Mouse (Mus musculus) forebrain, embryonic 15.5 days (tissue): ENCODE results near the gene Gucd1. TPM values are rescaled to one million over a fixed set of nuclear protein-coding genes. Genes with fewer than 3 reads are reported as not detected.
"Not testable (repeated sequence)": the region's sequence is repeated elsewhere in the genome, so short reads cannot be mapped to it uniquely, and the experiment has no call there.

Experiments
- ATAC-seq: fragments of 200-750 bp; cut with Nextera tagmentation; replicated peaks from 2 replicates; pipeline ENCODE4 v1.8.0; 2017; ENCODE audit warnings: mild to moderate bottlenecking, moderate TSS enrichment, moderate library complexity
- H3K27ac ChIP-seq: fragments of 300-500 bp; sonication (generic); replicated peaks from 2 replicates; pipeline ENCODE4 v1.5.1; 2015; ENCODE audit warnings: mild to moderate bottlenecking, inconsistent platforms
- H3K27me3 ChIP-seq: fragments of 300-500 bp; sonication (generic); 2 replicates; pipeline ENCODE4 v1.6.1; 2015; ENCODE audit warnings: inconsistent platforms
- H3K36me3 ChIP-seq: fragments of 300-500 bp; sonication (generic); 2 replicates; pipeline ENCODE4 v1.6.1; 2015; ENCODE audit warnings: mild to moderate bottlenecking, inconsistent platforms
- H3K4me1 ChIP-seq: fragments of 300-500 bp; sonication (generic); 2 replicates; pipeline ENCODE4 v1.6.1; 2015; ENCODE audit warnings: inconsistent platforms
- H3K4me2 ChIP-seq: fragments of 300-500 bp; sonication (generic); replicated peaks from 2 replicates; pipeline ENCODE4 v1.6.1; 2015; ENCODE audit warnings: mild to moderate bottlenecking, inconsistent platforms
- H3K4me3 ChIP-seq: fragments of 300-500 bp; sonication (generic); 2 replicates; pipeline ENCODE4 v1.5.1; 2015; ENCODE audit warnings: mild to moderate bottlenecking, inconsistent platforms
- H3K9ac ChIP-seq: fragments of 300-500 bp; sonication (generic); replicated peaks from 2 replicates; pipeline ENCODE4 v1.6.1; 2015; ENCODE audit warnings: mild to moderate bottlenecking, inconsistent platforms
- H3K9me3 ChIP-seq: fragments of 300-500 bp; sonication (generic); 2 replicates; pipeline ENCODE4 v1.6.1; 2016; ENCODE audit warnings: inconsistent platforms
- WGBS: fragments of 180-500 bp; shearing (Covaris S2); methylation state at CpG from one replicate; pipeline ENCODE4 v1.1.7; 2015; ENCODE audit warnings: mixed read lengths; 5-methylcytosine and 5-hydroxymethylcytosine counted together
- polyA plus RNA-seq: library from polyadenylated mRNA; unstranded; fragments of >200 nt; fragmentation: Nextera tagmentation; extraction: Ambion mirVana; gene quantifications from 2 replicates; pipeline ENCODE4 v1.2.1, GENCODE M21; 2015

Gene Gucd1
- polyA plus RNA-seq, 1 experiment from 2014 or later, result 20.1 TPM

- Histone ChIP-seq H3K4me2 (no peak overlapping the region), H3K4me3 (no peak overlapping the region), H3K4me1 (peaks cover 14% of the 10 kb centered on the region), H3K9me3 (no peaks in the 10 kb centered on the region), H3K36me3 (peaks cover 30% of the 10 kb centered on the region), H3K27ac (no peak overlapping the region), H3K27me3 (no peaks in the 10 kb centered on the region), H3K9ac (no peak overlapping the region)
- ATAC-seq, result no peak
- 92% methylated on average over 8 of the region's 8 CpGs for whole genome bisulfite sequencing
Measured at GRCm38 (mm10) chr10:75513306-75514067, 4.3 kb downstream of the Gucd1 start.

- Histone ChIP-seq H3K9me3 (no peaks in the 10 kb centered on the region), H3K4me1 (peaks cover 13% of the 10 kb centered on the region), H3K27me3 (no peaks in the 10 kb centered on the region), H3K27ac (no peak overlapping the region), H3K4me2 (no peak overlapping the region), H3K36me3 (peaks cover 37% of the 10 kb centered on the region), H3K9ac (no peak overlapping the region), H3K4me3 (no peak overlapping the region)
- no peak for ATAC-seq
- WGBS, result 93% methylated on average over 7 of the region's 7 CpGs
Measured at GRCm38 (mm10) chr10:75512796-75513195, 5.0 kb downstream of the Gucd1 start.

- Histone ChIP-seq H3K27me3 (no peaks in the 10 kb centered on the region), H3K4me2 (no peak overlapping the region), H3K4me1 (peaks cover 13% of the 10 kb centered on the region), H3K4me3 (no peak overlapping the region), H3K9me3 (no peaks in the 10 kb centered on the region), H3K9ac (no peak overlapping the region), H3K36me3 (peaks cover 45% of the 10 kb centered on the region), H3K27ac (no peak overlapping the region)
- ATAC-seq, result no peak
- WGBS, result 93% methylated on average over 7 of the region's 7 CpGs
Measured at GRCm38 (mm10) chr10:75511897-75512296, 5.9 kb downstream of the Gucd1 start.

GRCm38 (mm10) chr10:75511060-75511459 lies 6.7 kb downstream of the Gucd1 start:
- WGBS, result 91% methylated on average over 9 of the region's 9 CpGs
- peaks cover 51% of the 10 kb centered on the region for H3K36me3 ChIP-seq
- no peak for ATAC-seq

DNA sequence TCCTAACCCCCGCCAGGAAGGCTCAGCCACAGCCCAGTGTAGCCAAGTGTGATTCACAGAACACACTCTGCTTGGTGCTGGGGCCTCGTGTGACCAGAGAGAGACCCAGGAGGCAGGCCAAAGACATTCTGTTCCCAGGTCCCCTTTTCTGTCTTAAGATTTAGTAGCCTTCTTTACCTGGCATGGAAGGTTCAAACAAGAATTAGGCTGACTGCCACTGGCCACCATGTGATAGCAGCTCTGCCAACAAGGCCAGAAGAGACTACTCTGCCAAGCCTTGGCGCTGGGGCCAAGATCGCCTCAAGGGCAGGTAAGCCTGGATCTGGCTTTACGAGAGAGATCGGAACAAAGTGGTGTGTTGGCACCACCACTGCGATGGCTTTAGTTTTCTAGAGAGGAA lies 7.3 kb downstream of the Gucd1 start:
- no peak for ATAC-seq
- WGBS, result 83% methylated on average over 7 of the region's 7 CpGs
- no peaks in the 10 kb centered on the region for H3K4me1 ChIP-seq
- no peak overlapping the region for H3K4me2 ChIP-seq
- H3K36me3 ChIP-seq, result peaks cover 51% of the 10 kb centered on the region
- H3K27ac ChIP-seq, result no peak overlapping the region
- no peaks in the 10 kb centered on the region for H3K9me3 ChIP-seq
- H3K4me3 ChIP-seq, result no peak overlapping the region
- H3K9ac ChIP-seq, result no peak overlapping the region
- no peaks in the 10 kb centered on the region for H3K27me3 ChIP-seq

More at GRCm38 (mm10) chr10:75511060-75511459, 6.7 kb downstream of the Gucd1 start:
- Histone ChIP-seq H3K27me3 (no peaks in the 10 kb centered on the region), H3K9me3 (no peaks in the 10 kb centered on the region), H3K4me3 (no peak overlapping the region), H3K4me2 (no peak overlapping the region), H3K27ac (no peak overlapping the region), H3K4me1 (peaks cover 5% of the 10 kb centered on the region), H3K9ac (no peak overlapping the region)

- ATAC-seq, H3K4me1 ChIP-seq, H3K4me3 ChIP-seq, H3K9me3 ChIP-seq, H3K27me3 ChIP-seq, H3K9ac ChIP-seq, H3K4me2 ChIP-seq, H3K27ac ChIP-seq: not testable (repeated sequence)
- WGBS, result 89% methylated on average over 3 of the region's 3 CpGs
- H3K36me3 ChIP-seq, result peaks cover 45% of the 10 kb centered on the region
Measured at GRCm38 (mm10) chr10:75505928-75506327, 11.8 kb downstream of the Gucd1 start.

GRCm38 (mm10) chr10:75505130-75505495 lies 12.7 kb downstream of the Gucd1 start:
- Histone ChIP-seq H3K4me3 (no peak overlapping the region), H3K27ac (no peak overlapping the region), H3K27me3 (no peaks in the 10 kb centered on the region), H3K9ac (no peak overlapping the region), H3K9me3 (no peaks in the 10 kb centered on the region), H3K4me1 (no peaks in the 10 kb centered on the region), H3K4me2 (no peak overlapping the region), H3K36me3 (peaks cover 37% of the 10 kb centered on the region)
- no peak for ATAC-seq
- 86% methylated on average over 3 of the region's 3 CpGs for WGBS

DNA sequence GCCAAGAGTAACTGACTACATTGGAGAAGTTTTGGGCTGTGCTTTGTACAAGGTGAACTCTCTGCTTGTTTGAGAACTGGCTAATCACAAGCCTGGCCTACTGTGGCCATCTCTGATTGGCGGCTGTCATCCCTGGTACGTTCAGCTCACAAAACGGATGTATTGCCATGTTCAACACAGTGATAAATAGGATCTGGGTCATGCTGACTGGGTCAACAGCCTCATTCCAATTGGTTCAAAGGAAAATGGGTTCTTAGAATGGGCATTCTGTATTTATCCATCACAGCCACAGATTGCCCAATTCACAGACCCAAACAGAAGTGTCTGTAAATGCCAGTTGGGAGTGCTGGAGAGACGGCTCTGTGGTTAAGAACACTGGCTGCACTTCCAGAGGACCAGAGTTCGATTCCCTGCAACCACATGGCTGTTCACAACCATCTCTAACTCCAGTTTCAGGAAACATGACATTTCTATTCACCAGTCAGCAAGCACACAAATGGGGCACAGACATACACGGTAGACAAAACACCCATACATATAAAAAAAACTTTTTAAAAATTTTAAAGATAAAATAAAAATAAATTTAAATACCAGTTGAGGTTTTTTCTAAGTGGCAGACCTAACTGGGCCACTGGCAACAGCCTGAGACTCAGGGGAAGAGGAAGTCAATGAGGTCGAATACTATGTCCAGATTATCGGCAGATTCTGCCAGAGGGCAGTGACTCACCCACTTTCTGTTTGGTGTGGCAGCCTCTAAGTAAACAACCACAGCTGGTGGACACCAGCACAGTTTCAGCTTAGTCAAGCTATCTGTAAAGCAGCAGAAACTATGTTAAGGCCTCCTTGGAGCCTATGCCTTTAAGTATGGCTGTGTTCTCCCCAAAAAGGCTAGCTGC lies 13.3 kb downstream of the Gucd1 start:
- Histone ChIP-seq H3K27ac (no peak overlapping the region), H3K36me3 (peaks cover 31% of the 10 kb centered on the region), H3K4me3 (no peak overlapping the region), H3K9me3 (no peaks in the 10 kb centered on the region), H3K4me2 (no peak overlapping the region), H3K4me1 (no peaks in the 10 kb centered on the region), H3K9ac (no peak overlapping the region), H3K27me3 (no peaks in the 10 kb centered on the region)
- ATAC-seq, result no peak
- 91% methylated on average over 8 of the region's 8 CpGs for WGBS

- Histone ChIP-seq H3K9ac (no peak overlapping the region), H3K4me2 (no peak overlapping the region), H3K27ac (no peak overlapping the region), H3K9me3 (no peaks in the 10 kb centered on the region), H3K4me1 (no peaks in the 10 kb centered on the region), H3K27me3 (no peaks in the 10 kb centered on the region), H3K36me3 (peaks cover 24% of the 10 kb centered on the region), H3K4me3 (no peak overlapping the region)
- WGBS, result 95% methylated on average over 7 of the region's 7 CpGs
- no peak for ATAC-seq
Measured at GRCm38 (mm10) chr10:75503692-75504091, 14.1 kb downstream of the Gucd1 start.

DNA sequence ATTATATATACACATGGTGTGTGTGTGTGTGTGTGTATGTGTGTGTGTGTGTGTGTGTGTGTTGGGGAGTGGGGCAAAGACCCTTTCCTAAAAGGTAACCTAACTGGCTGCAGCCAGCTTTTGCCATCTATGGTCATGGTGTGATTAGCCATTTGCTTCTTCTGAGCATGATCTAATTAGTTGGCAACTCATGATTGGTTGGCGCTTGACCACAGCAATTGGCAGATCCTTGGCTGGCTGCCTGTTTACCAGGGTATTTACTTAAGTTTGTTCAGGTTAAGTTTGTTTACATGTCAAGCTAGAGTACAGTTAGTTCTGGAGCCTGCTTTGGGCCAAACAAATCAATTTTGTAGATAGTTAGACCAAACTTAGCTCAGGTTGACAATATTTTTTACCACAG lies 16.1 kb downstream of the Gucd1 start:
- no peak overlapping the region for H3K9ac ChIP-seq
- no peaks in the 10 kb centered on the region for H3K4me1 ChIP-seq
- peaks cover 4% of the 10 kb centered on the region; the same call in 1 of the 2 replicates for H3K36me3 ChIP-seq
- no peak overlapping the region for H3K27ac ChIP-seq
- 84% methylated on average over 1 of the region's 1 CpGs for WGBS
- no peak overlapping the region for H3K4me3 ChIP-seq
- no peaks in the 10 kb centered on the region for H3K27me3 ChIP-seq
- ATAC-seq, result no peak
- no peaks in the 10 kb centered on the region for H3K9me3 ChIP-seq
- H3K4me2 ChIP-seq, result no peak overlapping the region

DNA sequence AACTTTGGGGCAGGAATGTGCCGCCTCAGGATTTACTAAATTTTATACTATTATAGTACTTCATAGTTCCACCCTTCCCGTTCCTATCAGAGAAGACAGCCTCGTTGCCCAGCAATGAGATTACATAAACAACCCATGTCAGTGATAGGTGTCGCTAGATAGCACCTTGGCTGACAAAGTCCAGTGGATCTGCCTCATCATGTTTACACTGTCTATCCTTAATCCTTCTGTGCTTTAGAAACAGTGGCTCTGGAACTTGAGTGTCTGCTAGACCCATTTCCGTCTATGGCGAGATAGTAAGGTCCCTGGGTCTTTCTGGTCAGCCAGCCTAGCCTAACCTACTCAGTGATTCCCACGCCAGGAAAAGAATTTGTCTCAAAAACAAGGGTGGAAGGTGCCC lies 17.4 kb downstream of the Gucd1 start:
- Histone ChIP-seq H3K9me3 (no peaks in the 10 kb centered on the region), H3K27ac (no peak overlapping the region), H3K9ac (no peak overlapping the region), H3K4me1 (no peaks in the 10 kb centered on the region), H3K36me3 (no peaks in the 10 kb centered on the region), H3K4me2 (no peak overlapping the region), H3K4me3 (no peak overlapping the region), H3K27me3 (no peaks in the 10 kb centered on the region)
- ATAC-seq, result no peak
- WGBS, result 82% methylated on average over 7 of the region's 7 CpGs

GRCm38 (mm10) chr10:75499791-75500190 lies 18.0 kb downstream of the Gucd1 start:
- ATAC-seq, result no peak
- no peak overlapping the region for H3K4me2 ChIP-seq
- H3K27ac ChIP-seq, result no peak overlapping the region
- no peaks in the 10 kb centered on the region for H3K27me3 ChIP-seq
- no peaks in the 10 kb centered on the region for H3K4me1 ChIP-seq
- no peaks in the 10 kb centered on the region for H3K36me3 ChIP-seq
- H3K9me3 ChIP-seq, result no peaks in the 10 kb centered on the region
- 69% methylated on average over 3 of the region's 3 CpGs for WGBS
- no peak overlapping the region for H3K4me3 ChIP-seq
- no peak overlapping the region for H3K9ac ChIP-seq
